Mouse (Mus musculus): ENCODE data around the gene Cyp2c23. TPM values are rescaled to one million over a fixed set of nuclear protein-coding genes. Genes with fewer than 3 reads are reported as not detected.

The Cyp2c23 gene
- polyA plus RNA-seq, 2 experiments, result 10.5 to 20.7 TPM

DNA sequence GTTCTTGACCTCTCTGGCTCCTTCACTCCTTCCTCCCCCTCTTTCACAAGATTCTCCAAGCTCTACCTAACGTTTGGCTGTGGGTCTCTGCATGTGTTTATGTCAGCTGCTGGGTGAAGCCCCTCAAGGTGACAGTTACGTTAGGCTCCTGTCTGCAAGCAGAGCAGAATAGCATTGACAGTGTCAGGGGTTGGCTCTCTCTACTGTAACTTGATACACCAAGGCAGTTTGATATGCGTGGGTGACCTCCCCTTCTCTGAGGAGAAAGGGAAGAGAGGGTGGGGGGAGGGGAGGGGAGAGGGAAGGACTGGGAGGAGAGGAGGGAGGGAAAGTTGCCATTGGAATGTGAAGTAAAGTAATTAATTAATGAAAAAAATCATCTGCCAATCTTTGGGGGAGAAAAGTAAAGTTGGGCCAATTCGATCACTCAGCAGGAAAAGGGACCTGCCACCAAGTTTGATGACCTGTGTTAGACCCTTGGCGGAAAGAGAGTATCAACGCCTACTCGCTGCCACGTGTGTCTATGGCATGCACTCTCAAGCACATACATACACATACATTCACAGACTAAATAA is 2.0 kb downstream of the Cyp2c23 start:
- Histone ChIP-seq H3K36me3 (replicated peaks; ENCODE audit: control insufficient read depth, insufficient read depth, low read depth) (no peaks in the 10 kb centered on the region), H3K4me2 (ENCODE audit: low read depth) (no peak overlapping the region), H3K9me3 (ENCODE audit: control insufficient read depth, low read length) (no peaks in the 10 kb centered on the region), H3K9ac (replicated peaks) (no peak overlapping the region), H3K4me1 (replicated peaks; ENCODE audit: control insufficient read depth in 2 of 2, insufficient read depth in 2 of 2, low read length in 1 of 2) (peaks cover 0 to 8% of the 10 kb centered on the region in 2 experiments; a peak in 3 of 4 replicates), H3K4me3 (ENCODE audit: insufficient read depth in 1 of 2, low read depth in 2 of 2, low read length in 2 of 2) (no peak overlapping the region), H3K27ac (no peak overlapping the region), H3K27me3 (ENCODE audit: control insufficient read depth, insufficient read depth, low read length) (no peaks in the 10 kb centered on the region)
- DNase-seq (ENCODE audit: low read depth in 3 of 3, low spot score in 3 of 3) (no peak), ATAC-seq (ENCODE audit: insufficient read depth) (no peak)
- no peak for TF ChIP-seq CTCF (IDR thresholded peaks at IDR 0.05; ENCODE audit: low read depth)
- TF ChIP-seq EP300 (IDR thresholded peaks at IDR 0.05; ENCODE audit: low read depth), result no peak
- 67% methylated on average over 8 of the region's 8 CpGs for WGBS (ENCODE audit: insufficient replicate concordance)

DNA sequence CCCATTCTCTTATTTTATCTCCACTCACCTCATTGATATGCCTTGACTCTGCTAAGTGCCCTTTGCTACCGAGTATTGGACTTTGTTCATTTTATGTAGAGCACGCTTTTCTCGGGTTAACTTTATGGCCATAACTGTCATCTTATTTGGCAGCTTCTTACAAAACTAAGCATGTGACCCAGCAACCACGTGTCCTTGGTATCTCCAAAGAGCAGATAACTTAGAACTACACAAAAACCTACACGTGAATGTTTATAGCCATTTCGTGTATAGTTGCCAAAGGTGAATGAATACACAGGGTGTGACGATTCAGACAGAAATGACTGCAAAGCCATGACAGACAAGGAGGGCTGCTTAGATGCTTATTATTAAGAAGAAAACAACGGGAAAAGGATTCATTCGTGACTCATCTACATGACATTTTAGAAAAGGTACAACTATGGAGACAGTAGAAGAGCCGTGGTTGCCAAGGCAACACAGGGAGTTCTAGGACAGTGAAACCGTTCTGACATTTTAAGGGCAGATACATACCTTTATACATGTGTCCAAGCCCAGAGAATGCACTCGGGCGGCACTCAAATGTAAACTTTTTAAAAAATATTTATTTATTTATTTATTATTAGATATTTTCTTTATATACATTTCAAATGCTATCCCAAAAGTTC is 4.0 kb downstream of the Cyp2c23 start:
- Histone ChIP-seq H3K4me2 (ENCODE audit: low read depth) (no peak overlapping the region), H3K27ac (no peak overlapping the region), H3K9me3 (ENCODE audit: control insufficient read depth, low read length) (no peaks in the 10 kb centered on the region), H3K4me1 (replicated peaks; ENCODE audit: control insufficient read depth in 2 of 2, insufficient read depth in 2 of 2, low read length in 1 of 2) (peaks cover 0 to 8% of the 10 kb centered on the region in 2 experiments; a peak in 3 of 4 replicates), H3K36me3 (replicated peaks; ENCODE audit: control insufficient read depth, insufficient read depth, low read depth) (no peaks in the 10 kb centered on the region), H3K27me3 (ENCODE audit: control insufficient read depth, insufficient read depth, low read length) (no peaks in the 10 kb centered on the region), H3K4me3 (ENCODE audit: insufficient read depth in 1 of 2, low read depth in 2 of 2, low read length in 2 of 2) (no peak overlapping the region), H3K9ac (replicated peaks) (no peak overlapping the region)
- DNase-seq (ENCODE audit: low read depth in 3 of 3, low spot score in 3 of 3) (no peak), ATAC-seq (ENCODE audit: insufficient read depth) (no peak)
- 64% methylated on average over 13 of the region's 13 CpGs for WGBS (ENCODE audit: insufficient replicate concordance)
- TF ChIP-seq EP300 (IDR thresholded peaks at IDR 0.05; ENCODE audit: low read depth) (no peak), CTCF (IDR thresholded peaks at IDR 0.05; ENCODE audit: low read depth) (no peak)

DNA sequence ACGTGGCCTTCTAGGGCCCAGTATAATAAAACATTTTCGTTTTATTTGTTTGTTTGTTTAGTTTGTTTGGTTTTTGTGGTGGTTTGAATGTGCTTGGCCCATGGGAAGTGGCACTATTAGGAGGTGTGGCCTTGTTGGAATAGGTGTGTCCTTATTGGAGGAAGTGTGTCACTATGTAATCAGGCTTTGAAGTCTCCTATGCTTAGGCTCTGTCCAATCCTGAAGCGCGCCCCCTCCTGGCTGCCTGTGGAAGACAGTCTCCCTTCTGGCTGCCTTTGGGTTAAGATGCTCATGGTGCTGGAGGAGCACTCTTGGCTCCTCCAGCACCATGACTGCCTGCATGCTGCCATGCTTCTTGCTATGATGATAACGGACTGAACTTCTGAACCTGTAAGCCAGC is 5.9 kb downstream of the Cyp2c23 start:
- ATAC-seq (ENCODE audit: insufficient read depth) (no peak), DNase-seq (ENCODE audit: low read depth in 3 of 3, low spot score in 3 of 3) (no peak)
- H3K9me3 ChIP-seq (ENCODE audit: control insufficient read depth, low read length), result no peaks in the 10 kb centered on the region
- H3K4me3 ChIP-seq (ENCODE audit: insufficient read depth in 1 of 2, low read depth in 2 of 2, low read length in 2 of 2), result no peak overlapping the region
- H3K4me1 ChIP-seq (replicated peaks; ENCODE audit: control insufficient read depth in 2 of 2, insufficient read depth in 2 of 2, low read length in 1 of 2), result peaks cover 0 to 5% of the 10 kb centered on the region in 2 experiments; a peak in 3 of 4 replicates
- no peak overlapping the region for H3K9ac ChIP-seq (replicated peaks)
- H3K27ac ChIP-seq, result no peak overlapping the region
- no peaks in the 10 kb centered on the region for H3K36me3 ChIP-seq (replicated peaks; ENCODE audit: control insufficient read depth, insufficient read depth, low read depth)
- no peak overlapping the region for H3K4me2 ChIP-seq (ENCODE audit: low read depth)
- TF ChIP-seq EP300 (IDR thresholded peaks at IDR 0.05; ENCODE audit: low read depth) (no peak), CTCF (IDR thresholded peaks at IDR 0.05; ENCODE audit: low read depth) (peak; percentile 56)
- WGBS (ENCODE audit: insufficient replicate concordance), result 51% methylated on average over 5 of the region's 5 CpGs
- H3K27me3 ChIP-seq (ENCODE audit: control insufficient read depth, insufficient read depth, low read length), result no peaks in the 10 kb centered on the region

DNA sequence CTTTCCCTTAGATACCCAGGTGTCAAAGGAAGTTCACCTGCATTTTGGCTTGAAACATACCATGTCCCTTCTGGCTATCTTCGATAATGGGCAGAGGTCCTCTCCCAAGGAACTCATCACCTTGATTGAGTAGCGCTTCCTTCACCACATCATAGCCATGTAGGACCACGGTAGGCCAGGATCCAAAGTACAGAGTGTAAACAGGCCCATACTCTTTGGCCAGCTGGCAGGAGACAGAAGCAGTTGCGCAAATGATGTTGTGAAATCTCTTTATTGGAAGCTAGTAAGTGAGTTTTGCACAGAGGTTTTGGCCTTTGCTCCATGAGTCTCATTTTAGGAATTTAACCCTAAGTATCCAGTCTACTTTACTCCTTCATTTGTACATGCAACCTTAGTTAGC is 7.5 kb downstream of the Cyp2c23 start:
- H3K4me1 ChIP-seq (replicated peaks; ENCODE audit: control insufficient read depth in 2 of 2, insufficient read depth in 2 of 2, low read length in 1 of 2), result peaks cover 0 to 5% of the 10 kb centered on the region in 2 experiments; a peak in 3 of 4 replicates
- H3K27me3 ChIP-seq (ENCODE audit: control insufficient read depth, insufficient read depth, low read length), result no peaks in the 10 kb centered on the region
- peak; percentile 58; the same call in 1 of the 2 replicates for ATAC-seq (ENCODE audit: insufficient read depth)
- WGBS (ENCODE audit: insufficient replicate concordance), result 64% methylated on average over 4 of the region's 4 CpGs
- peak; percentile 31 to 51 (median 47) for DNase-seq (ENCODE audit: low read depth in 3 of 3, low spot score in 3 of 3)
- H3K9ac ChIP-seq (replicated peaks), result no peak overlapping the region
- no peak overlapping the region for H3K4me3 ChIP-seq (ENCODE audit: insufficient read depth in 1 of 2, low read depth in 2 of 2, low read length in 2 of 2)
- TF ChIP-seq CTCF (IDR thresholded peaks at IDR 0.05; ENCODE audit: low read depth) (no peak), EP300 (IDR thresholded peaks at IDR 0.05; ENCODE audit: low read depth) (peak; percentile 19; the same call in 1 of the 2 replicates)
- no peak overlapping the region for H3K4me2 ChIP-seq (ENCODE audit: low read depth)
- H3K27ac ChIP-seq, result no peak overlapping the region
- H3K9me3 ChIP-seq (ENCODE audit: control insufficient read depth, low read length), result no peaks in the 10 kb centered on the region
- no peaks in the 10 kb centered on the region for H3K36me3 ChIP-seq (replicated peaks; ENCODE audit: control insufficient read depth, insufficient read depth, low read depth)

DNA sequence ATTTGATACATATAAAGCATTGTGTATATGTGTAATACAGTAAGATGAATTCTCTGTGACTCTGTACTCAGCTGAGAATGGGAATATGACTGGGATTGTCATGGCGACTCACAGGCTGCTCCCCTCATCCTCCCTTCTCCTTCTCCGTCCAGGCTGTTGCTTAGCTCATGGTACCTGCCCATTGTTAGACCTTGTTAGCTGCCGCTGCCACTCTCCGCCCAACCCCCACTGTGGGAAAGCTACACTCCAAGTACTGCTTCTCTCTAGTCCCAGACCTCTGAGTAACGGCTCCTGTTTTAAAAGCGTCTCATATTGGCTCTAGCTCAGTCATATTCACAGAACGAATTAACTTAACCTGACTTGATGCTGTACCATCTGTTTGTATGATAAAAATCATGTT is 9.3 kb downstream of the Cyp2c23 start:
- H3K36me3 ChIP-seq (replicated peaks; ENCODE audit: control insufficient read depth, insufficient read depth, low read depth), result no peaks in the 10 kb centered on the region
- TF ChIP-seq CTCF (IDR thresholded peaks at IDR 0.05; ENCODE audit: low read depth) (no peak), EP300 (IDR thresholded peaks at IDR 0.05; ENCODE audit: low read depth) (no peak)
- H3K9ac ChIP-seq (replicated peaks), result no peak overlapping the region
- no peaks in the 10 kb centered on the region for H3K9me3 ChIP-seq (ENCODE audit: control insufficient read depth, low read length)
- H3K4me1 ChIP-seq (replicated peaks; ENCODE audit: control insufficient read depth in 2 of 2, insufficient read depth in 2 of 2, low read length in 1 of 2), result peaks cover 0 to 3% of the 10 kb centered on the region in 2 experiments; a peak in 3 of 4 replicates
- WGBS (ENCODE audit: insufficient replicate concordance), result 55% methylated on average over 7 of the region's 7 CpGs
- no peak for ATAC-seq (ENCODE audit: insufficient read depth)
- H3K27ac ChIP-seq, result no peak overlapping the region
- no peaks in the 10 kb centered on the region for H3K27me3 ChIP-seq (ENCODE audit: control insufficient read depth, insufficient read depth, low read length)
- H3K4me2 ChIP-seq (ENCODE audit: low read depth), result no peak overlapping the region
- no peak overlapping the region for H3K4me3 ChIP-seq (ENCODE audit: insufficient read depth in 1 of 2, low read depth in 2 of 2, low read length in 2 of 2)
- no peak for DNase-seq (ENCODE audit: low read depth in 3 of 3, low spot score in 3 of 3)
